Mouse (Mus musculus) lung, postnatal 14 days (tissue): ENCODE data around the gene Glcci1.
A peak's percentile ranks its signal among the peaks of the same experiment; 100 is the strongest.

ENCODE experiments used
- DNase-seq: peaks from one replicate; pipeline ENCODE4 v3.0.0; 2021

Glcci1 gene

DNA sequence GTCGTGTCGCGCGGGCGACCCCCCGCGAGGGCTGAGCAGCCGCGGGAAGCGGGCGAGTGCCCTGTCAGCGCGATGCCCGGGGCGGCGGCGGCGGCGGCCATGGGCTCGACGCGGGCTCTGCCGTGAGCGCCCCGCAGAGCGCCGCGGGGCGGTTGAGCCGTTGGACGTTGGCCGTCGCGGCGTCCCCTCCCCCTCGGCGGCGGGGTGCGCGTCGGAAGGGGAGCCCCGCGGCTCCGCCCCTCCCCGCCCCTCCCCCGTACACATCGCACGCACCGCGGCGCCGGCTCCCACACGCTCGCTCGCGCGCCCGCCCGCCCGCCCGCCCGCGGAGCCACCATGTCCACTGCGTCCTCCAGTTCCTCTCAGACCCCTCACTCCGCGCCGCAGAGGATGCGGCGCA is at the start of gene Glcci1:
Gene Glcci1 (plus strand): TSS at position 50 of the 400 bp plus-strand sequence.
- DNase-seq = peak; percentile 74

DNA sequence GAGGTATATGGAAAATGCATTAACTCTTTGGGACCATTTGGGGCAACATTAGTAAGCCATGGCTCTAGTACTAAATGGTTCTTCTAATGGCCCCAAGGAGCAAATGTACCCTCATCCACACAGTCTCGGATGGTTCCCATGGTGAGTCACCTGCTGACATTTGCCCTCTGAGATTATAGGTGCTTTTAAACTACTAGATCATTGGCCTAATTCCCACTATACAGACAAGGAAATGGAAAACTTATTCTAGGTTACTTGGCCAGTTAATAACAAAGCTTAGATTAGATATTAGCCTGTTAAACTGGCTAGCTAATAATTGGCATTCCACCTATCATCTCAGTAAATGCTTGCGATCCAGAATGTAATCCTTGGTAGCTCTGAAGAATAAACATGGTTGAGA is 47.0 kb upstream of the Glcci1 start:
- DNase-seq = no peak

DNA sequence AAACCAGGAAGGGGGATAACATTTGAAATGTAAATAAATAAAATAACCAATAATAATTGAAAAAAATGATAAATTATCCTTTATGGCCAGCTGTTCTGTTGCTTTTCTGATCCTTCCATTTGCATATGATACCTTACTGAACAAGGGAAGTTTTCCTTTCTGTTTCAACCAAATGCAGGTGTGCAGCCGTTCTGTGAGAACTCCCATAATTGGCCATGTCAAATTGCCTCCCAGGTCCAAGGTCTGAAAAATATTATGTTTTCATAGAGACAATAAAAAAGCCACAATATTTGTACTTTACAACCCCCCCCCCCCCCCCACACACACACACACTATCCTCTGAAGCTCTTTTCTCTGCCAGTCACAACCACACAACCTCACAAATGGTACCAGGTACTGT is 44.0 kb upstream of the Glcci1 start:
- no peak for DNase-seq

DNA sequence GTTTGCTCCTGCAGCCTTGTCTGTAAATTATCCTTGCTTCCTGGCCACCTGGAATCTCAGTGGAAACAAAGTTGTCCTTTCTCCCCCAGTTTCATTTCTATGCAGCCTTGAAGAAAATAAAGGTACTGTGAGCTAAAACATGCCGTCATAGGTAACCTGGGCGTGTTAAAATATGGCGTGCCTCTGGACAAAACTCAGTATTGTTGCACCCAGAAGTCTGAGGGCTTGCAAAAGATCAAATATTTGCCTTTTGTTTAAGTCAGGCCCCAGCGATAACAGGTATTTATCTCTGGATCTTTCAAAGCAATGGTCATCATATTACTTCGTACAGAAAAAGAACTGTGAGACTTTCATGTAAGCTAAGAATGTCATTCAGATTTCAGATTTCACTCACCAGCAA is 43.4 kb upstream of the Glcci1 start:
- DNase-seq = no peak

DNA sequence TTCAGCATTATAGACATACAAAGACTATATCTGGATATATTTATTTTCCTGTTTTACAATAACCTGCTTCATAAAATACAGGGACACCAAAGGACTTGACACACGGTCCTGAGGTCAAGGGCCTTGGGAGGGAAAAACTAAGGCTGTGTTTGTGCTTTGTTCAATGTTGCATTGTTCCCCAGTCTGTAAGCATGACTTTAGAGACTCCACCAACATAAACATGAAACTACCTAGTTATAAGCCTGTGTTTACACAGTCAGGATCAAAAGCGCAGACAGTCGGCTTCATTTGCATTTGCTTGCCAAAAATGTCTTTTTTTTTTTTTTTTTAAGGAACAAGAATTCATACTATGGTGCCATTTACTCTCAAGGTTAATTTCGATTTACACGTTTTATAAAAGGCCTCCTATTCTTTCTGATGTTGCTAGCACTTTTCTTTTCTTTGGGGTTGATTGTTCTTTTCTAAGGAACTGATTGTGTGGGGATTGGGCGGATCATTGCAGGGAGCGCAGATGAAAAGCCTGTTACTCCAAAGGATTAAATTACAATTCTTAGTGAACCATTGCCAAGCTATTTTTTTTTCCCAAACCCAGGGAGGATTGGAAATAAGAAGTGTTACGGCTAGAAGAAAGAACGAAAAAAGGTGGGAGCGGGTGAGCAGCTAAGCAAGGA is 41.6 kb upstream of the Glcci1 start:
- no peak for DNase-seq

DNA sequence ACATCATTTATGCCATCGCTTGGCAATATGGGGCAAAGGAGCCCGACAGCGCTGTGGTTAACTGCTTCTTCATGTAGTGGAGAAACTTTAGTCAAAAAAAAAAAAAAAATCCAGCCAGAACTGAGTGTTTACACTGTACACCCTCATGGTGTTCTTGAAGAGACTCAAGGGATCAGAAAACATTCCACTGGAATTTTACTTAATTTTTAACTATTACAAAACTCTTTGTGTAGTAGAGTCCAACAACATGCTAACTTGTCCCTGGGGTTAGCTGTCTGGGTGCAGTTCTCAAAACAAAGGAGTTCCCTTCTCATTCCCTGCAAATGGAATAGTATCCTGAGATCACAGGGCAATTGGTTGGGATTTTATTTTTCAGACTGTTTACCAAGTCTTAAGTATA is 39.5 kb upstream of the Glcci1 start:
- no peak for DNase-seq

DNA sequence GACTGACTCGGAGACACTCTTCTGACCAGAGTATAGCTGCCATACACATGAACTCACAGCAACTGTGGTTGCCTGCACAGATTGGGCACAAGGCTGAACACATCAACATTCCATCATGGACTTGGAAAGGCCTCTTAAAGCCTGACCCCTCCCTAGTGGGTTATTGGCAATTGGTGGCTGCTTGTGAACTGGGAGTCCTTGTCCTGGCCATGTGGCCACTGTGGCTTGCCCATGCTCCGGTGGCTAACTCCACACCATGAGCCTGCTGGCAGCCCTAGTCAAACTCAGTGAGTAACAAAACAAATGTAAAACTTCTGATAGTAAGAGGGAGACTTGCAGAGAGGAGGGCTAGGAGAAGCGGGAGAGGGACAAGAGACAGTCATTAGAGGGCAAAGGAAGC is 37.3 kb upstream of the Glcci1 start:
- DNase-seq = no peak

DNA sequence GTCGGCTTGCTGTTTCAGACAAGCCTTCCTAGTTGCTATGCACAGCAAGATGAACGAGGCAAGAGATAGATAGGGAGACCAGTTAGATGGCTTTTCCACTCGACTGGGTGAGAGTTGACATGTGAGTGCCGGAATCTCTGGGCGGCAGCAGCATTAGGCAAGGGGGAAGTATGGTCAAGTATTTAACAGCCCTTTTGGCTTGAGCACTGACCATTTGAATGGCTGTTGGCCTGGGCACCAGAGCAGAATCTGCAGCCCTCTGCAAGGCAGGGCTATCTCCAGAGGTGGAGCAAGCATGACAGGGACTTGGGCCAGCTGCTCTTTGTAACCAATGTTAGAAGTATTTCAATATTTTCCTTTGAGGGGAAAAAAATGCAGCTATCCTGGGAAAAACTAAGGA is 36.5 kb upstream of the Glcci1 start:
- peak; percentile 48 for DNase-seq

DNA sequence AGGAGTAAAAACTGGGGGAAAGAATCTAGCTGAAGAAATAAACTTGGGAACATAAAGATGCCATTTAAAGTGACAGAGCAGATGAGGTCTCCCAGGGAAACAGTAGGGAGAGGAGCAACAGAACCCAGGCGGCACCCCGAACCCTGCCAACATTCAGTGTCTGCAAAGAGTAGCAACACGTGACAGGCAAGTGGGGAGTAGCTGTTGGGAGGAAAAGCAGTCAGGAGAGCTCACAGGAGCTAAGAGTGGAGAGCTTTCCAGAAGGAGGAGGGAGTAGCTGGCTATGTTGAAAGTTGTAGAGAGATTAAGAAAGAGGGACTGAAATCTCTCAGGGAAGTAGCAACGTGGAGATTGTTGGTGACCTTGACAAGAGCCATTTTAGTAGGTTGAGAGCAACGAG is 35.9 kb upstream of the Glcci1 start:
- peak; percentile 38 for DNase-seq

DNA sequence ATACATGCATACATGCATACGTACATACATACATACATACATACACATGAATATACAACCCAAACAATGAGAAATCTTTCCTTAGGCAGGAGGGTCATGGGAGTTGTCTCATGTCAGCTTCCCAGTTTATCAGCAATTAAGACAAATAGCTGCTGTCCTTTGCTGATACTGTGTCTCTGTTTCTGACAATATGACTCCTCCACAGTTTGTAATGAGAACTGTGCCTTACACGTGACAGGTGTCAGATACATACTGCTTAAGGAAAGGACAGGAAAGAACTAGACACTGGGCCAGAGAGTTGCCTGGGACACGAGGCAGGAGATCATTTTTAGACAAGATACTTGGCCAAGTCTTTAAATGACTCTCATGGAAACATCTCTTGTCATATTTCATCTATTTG is 35.1 kb upstream of the Glcci1 start:
- no peak for DNase-seq

DNA sequence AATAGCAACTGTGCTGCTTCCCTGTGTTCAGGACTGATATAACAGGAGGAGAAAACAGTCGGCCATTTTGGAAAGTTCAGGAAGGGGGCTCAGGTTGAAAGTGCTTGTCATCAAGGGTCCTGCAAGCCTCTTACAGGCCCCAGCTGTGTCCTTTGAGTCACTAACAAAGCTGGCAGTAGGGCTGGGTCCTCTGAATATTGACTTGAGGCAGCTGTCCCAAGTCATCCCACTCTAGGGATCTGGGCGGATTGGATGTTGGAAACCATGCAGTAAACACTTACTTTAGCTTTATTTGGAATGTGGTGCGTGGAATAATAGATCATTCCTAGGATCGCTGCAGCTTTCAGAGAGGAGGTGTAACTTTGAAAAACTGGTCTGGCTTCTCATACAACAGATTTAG is 34.6 kb upstream of the Glcci1 start:
- DNase-seq = no peak

DNA sequence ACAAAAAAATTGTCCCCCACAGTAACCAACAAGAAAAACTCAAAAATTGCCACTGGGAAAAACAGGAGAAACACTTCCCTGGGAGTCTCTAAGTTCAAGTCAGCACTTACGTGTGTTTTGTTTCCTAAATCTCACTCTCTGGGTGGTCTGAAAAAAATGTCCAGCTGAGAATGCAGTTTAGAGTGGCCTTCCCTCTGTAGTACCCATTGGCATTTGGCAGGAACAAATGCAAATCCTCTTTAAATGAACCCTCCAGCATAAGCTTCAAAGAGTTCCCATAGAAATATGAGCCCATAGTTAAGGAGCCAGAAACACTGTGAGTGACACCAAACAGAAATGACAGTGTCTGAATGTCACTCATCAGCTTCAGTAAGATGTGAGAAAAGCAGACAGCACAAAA is 30.2 kb upstream of the Glcci1 start:
- DNase-seq = no peak

DNA sequence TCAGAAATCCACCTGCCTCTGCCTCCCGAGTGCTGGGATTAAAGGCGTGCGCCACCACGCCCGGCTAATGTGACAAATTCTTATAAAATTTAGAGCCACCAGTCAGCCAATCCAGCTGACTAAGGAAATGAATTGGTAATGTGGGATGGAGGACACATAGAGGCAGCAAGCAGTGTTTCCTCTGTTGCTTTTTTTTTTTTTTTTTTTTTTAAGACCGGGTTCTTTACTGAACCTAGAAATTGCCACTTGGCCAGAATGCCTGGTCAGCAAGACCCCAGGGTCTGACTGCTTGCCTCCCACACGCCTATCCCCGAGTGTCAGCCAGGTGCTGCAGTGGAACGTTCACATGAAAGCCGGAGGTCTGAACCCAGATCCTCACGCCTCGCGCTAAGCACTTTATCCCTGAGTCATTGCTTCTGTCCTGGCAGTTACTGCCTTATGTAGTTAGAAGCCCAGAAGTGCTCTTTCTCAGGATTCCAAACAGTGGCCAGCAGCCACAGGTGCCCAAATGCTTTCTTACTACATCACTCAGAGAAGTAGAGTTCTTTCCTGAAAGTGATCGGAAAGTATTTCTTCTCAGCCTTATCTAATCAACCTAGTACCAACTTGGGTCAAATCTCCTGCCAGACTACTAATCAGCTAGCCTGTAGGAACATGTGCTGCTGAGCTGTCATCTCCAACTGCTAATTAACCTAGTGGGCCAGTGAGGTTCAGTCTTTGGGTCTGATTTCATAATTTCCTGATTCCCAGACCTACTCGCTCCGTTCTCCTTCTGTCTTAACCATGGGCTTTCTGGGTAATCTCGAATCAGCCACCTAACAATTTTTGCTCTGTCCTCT is 24.7 kb upstream of the Glcci1 start:
- DNase-seq = no peak

DNA sequence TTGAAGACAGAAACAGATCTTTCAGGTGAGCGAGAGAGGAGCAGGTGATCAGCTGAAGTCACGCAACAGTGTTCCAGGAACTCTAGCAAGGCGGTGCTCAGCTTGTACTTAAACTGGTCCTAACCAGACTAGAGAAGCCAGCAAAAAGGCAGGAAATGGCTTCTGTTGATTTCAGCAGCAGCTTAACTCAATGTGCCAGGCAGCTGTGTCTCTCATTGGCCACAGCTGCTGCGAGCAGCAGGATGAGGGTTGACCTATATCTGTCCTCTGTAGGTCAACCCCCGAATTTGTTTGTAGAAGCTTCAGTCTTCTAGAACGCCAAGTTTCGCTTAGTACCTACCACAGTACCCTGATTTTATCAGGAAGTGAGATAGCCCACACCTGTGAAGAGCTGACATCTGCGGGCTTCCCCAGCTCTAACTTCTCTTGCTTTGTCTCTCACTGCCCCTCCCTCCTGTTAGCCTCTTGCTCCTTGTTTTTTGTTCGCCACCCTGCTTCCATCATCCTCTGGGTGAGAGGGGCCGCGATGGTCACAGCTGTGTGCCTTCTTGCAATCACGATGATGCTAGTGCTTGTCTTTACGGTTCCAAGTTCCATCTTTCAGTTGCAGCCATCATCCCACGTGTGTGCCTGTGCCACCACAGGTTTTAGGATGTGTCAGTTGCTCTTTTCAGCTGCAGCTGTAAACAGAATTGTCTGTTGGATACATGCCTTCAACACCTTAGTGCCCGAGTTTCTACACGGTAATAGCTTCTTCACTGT is 23.8 kb upstream of the Glcci1 start:
- no peak for DNase-seq

DNA sequence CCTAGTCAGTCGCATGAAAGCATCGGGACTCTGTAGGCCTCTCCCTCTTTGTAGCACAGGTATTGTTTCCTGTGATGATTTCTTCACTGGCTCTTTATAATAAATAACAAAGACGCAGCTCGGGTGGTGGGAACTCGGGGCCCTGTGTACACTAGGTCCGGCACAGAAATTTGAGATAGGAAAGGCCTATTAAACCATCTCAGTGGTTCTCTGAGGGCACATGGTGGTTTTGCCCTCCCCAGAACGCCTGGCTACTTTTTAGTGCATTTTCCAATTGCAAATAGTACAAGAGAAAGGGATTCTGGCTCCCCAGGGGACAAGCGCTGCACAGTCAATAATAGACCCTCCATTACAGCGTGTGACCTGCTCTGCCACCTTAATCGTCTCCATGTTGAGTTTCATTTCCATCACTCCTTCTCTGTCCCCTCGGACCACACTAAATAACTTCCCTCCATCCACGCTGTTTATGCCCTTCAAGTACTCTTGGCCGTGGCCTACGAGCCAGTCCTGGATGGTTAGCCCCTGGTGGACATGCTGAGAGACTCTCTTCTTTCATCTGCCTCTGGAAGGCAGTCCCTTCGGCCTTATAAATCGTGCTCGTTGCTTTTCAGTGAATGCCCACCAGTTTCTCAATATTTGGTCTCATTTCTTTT is 22.9 kb upstream of the Glcci1 start:
- DNase-seq = no peak

DNA sequence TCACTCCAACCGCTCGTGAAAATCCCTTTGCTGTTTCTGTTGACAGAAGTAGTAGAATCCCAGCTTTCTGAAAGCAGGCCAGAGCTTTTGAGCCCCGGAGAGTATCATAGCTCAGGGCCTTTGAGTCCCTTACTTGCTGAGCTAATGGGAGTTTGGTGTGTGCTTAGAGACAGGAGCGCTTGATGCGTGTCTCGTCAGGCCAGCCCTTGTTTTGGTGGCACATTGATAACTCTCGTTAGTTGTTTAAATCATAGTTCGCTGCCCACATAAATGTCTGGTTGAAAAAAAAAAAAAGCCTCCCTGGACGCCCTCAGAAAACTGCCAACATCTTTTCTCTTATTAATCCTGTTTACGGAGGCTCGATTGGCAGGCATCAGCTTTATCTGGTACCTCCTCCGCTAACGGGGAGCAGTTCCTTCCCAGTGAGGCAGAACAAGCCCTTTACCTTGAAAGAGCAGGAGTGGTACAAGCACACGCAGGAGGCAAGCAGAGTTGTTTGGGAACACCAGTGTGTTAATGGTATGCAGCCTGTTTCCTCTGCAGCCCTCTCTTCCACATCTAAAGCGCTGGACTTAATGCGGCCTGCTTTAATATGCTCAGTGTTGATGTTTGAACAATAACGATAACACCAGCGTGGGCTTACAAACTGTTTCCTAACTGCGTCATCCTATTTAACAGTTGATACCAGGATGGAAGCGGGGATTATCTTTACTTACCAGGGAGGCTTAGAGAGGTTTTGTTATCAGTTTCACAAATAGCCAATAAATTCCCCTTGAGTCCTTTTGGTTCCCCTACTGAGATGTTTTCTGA is 22.2 kb upstream of the Glcci1 start:
- no peak for DNase-seq

DNA sequence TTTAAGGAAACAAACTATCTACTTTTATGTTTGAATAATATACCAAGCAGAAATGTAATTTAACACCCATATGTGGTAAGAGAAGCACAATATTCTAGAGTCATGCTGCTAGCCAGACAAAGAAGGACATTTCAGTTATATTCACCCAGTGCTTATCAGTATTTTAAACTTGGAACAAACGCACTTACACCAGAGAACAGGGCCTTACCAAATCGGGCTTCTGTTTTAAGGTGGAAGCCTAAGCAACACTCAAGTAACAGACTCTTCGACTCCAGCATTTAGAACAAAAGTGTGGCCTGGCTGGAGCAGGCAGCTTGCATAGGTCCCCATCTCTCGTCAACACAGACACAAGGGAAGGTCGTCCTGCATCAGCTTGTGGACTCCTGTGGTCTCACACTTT is 21.2 kb upstream of the Glcci1 start:
- no peak for DNase-seq

DNA sequence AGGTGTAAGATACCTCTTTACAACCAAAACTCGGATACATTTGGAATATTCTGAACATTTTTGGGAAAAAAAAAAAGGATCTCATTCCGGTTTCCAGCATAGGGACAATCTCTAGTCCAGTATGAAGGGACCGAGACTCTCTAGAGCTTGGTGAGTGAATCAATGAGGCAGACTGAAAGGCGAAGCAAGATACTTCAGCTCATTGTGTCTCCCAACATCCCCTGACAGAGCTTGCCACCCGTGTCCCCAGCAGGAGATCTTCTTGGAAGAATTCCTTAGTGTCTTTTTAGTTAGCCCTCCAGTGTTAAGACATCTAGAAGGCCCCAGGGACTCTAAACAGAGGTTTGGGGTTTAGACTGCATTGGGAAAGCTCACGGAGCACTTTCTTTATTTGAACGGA is 20.1 kb upstream of the Glcci1 start:
- no peak for DNase-seq

DNA sequence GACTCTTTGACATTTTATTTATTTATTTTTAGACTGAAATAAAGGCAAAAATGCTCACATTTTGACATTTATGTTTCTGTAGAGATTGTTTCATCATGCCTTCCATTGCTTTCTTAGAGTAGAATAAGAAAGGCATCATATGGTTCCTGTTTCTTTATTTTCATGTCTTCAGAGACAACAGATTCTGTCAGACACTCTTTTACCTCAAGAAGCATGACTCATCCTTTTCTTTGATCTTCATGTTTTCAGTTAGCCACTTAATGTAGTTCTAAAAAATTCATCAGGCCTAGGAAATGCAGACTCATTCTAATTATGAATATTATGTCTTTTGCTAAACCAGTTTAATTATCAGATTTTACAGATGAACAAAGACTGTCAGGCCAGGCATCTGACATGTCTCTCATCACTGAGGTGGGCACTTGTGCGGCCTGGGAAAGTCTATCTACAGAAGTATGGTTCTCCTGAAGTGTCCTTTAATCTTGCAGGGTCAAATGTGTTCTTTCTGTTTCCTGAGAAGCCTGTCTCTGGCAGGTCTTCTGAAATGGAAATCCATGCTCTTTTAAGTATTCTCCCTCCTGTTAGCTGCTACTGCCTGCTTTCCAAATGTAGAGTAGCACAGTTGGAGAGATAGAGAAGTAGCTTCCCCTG is 19.3 kb upstream of the Glcci1 start:
- DNase-seq = no peak

DNA sequence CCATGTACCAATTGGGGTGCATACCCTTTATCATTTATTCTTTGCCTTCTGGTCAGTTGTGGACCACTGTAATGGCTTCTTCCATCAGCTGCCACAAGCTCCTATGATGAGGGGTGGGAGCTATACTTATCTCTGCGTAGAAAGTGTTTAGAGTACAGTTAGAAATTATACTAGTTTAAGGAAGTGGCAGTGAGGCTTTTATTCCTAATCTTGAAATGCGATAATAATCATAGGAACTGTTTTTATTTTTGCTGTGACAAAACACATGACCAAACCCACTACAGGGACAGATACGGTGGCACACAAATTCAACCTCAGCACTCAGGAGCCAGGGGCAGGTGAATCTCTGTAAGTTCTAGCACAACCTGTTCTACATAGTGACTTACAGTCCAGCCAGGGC is 17.2 kb upstream of the Glcci1 start:
- no peak for DNase-seq

DNA sequence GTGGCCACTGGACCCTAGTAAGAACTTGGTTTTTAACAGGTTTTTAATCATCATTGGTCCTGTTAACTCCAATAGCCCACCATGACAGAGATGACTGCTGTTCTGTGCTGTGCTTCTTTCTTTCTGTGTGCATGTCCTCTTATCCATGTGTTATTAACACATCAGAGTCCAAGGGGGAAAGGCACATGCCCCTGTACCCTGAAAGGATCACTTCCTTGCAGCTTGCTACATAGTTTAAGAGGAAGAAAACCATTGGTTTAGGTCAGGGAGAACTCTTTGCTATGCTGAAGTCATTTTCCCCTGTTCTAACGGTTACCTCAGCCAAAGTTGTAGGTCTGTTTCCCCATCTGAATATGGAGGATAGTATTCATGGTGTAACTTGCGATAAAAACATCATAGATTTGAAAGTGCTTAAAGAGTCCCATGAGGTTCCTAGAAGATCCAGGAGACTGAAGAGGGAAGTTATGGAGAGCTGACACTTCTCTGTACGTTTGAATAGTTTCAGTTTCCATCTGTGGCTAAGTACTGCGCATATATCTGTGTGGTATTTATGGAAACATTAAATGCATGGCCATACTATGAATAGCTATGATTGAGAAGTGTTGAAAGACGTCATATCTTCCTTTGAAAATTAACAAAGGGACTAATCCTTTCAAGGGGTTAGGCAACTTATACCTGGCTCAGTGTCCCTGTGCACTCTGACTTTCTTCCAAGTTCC is 14.1 kb upstream of the Glcci1 start:
- DNase-seq = no peak
